ENCODE assay signal across 8 mouse cellular contexts in genomic region chr12:86641763-86642162, GRCm38 (mm10). TPM values are rescaled to one million over a fixed set of nuclear protein-coding genes. Genes with fewer than 3 reads are reported as not detected.
DNase-seq lines count a peak whose midpoint lies in the region; ATAC-seq and TF ChIP-seq lines count a peak whose summit lies in the region.
"Had no signal": no experiment of that assay in that cellular context is flagged by ENCODE, and none has a peak within 500 bp of the region (broad histone marks: within the 10 kb centered on the region; RNA-seq: fewer than 3 reads in every experiment).

No protein-coding gene starts in this region.

- peak; percentile 64 for TF ChIP-seq CTCF in intestine, postnatal 0 days (IDR thresholded peaks at IDR 0.05; ENCODE audit: low read depth)

- ATAC-seq in intestine, postnatal 0 days = no peak
- no peak for ATAC-seq in intestine, embryonic 15.5 days
- no peak for ATAC-seq in heart, embryonic 12.5 days (ENCODE audit: insufficient number of reproducible peaks, low FRiP score)

- no peak overlapping the region for H3K4me2 ChIP-seq in intestine, postnatal 0 days (replicated peaks; ENCODE audit: low read depth)
- no peak overlapping the region for H3K4me2 ChIP-seq in intestine, embryonic 15.5 days (replicated peaks)
- H3K4me2 ChIP-seq in heart, embryonic 12.5 days = no peak overlapping the region
- H3K4me2 ChIP-seq: hindbrain, embryonic 15.5 days had no signal

- no peaks in the 10 kb centered on the region for H3K9me3 ChIP-seq in intestine, postnatal 0 days (ENCODE audit: control insufficient read depth)
- H3K9me3 ChIP-seq in intestine, embryonic 15.5 days = no peaks in the 10 kb centered on the region
- no peaks in the 10 kb centered on the region for H3K9me3 ChIP-seq in heart, embryonic 12.5 days (replicated peaks)
- H3K9me3 ChIP-seq: hindbrain, embryonic 15.5 days had no signal

- H3K4me3 ChIP-seq in intestine, postnatal 0 days (ENCODE audit: low read depth, low read length) = no peak overlapping the region
- H3K4me3 ChIP-seq in intestine, embryonic 15.5 days (replicated peaks) = no peak overlapping the region
- no peak overlapping the region for H3K4me3 ChIP-seq in heart, embryonic 12.5 days
- H3K4me3 ChIP-seq: hindbrain, embryonic 15.5 days had no signal

- 47% methylated on average over 8 of the region's 8 CpGs for WGBS in intestine, postnatal 0 days
- WGBS in intestine, embryonic 15.5 days = 48% methylated on average over 8 of the region's 8 CpGs
- WGBS in heart, embryonic 12.5 days = 40% methylated on average over 8 of the region's 8 CpGs

- no peaks in the 10 kb centered on the region for H3K27me3 ChIP-seq in intestine, postnatal 0 days (replicated peaks; ENCODE audit: control insufficient read depth, insufficient read depth, low read length)
- H3K27me3 ChIP-seq in intestine, embryonic 15.5 days (replicated peaks) = no peaks in the 10 kb centered on the region
- no peaks in the 10 kb centered on the region for H3K27me3 ChIP-seq in heart, embryonic 12.5 days (replicated peaks)
- H3K27me3 ChIP-seq: hindbrain, embryonic 15.5 days had no signal

- no peaks in the 10 kb centered on the region for H3K4me1 ChIP-seq in intestine, postnatal 0 days (replicated peaks; ENCODE audit: control insufficient read depth, insufficient read depth, low read length)
- 0 out of 2 replicates have a peak, but pooled peaks cover 5% of the 10 kb centered on the region for H3K4me1 ChIP-seq in intestine, embryonic 15.5 days (replicated peaks)
- H3K4me1 ChIP-seq in heart, embryonic 12.5 days (replicated peaks) = peaks cover 12% of the 10 kb centered on the region

- no peaks in the 10 kb centered on the region for H3K36me3 ChIP-seq in intestine, postnatal 0 days (ENCODE audit: control insufficient read depth, insufficient read depth)
- H3K36me3 ChIP-seq in intestine, embryonic 15.5 days = no peaks in the 10 kb centered on the region
- no peaks in the 10 kb centered on the region for H3K36me3 ChIP-seq in heart, embryonic 12.5 days
- H3K36me3 ChIP-seq: hindbrain, embryonic 15.5 days had no signal

- DNase-seq in 3T3-L1 (ENCODE audit: low read depth, low spot score) (peak; percentile 37), A20 (ENCODE audit: low read depth, low spot score) (peak; percentile 11)
- peak; percentile 54 for DNase-seq in embryo, embryonic 10.5 days (ENCODE audit: low spot score)
- no peak for DNase-seq in ovary, postnatal 36 days (ENCODE audit: low spot score)

- H3K9ac ChIP-seq in intestine, postnatal 0 days (ENCODE audit: low read depth, low read length) = no peak overlapping the region
- H3K9ac ChIP-seq in intestine, embryonic 15.5 days = no peak overlapping the region
- no peak overlapping the region for H3K9ac ChIP-seq in heart, embryonic 12.5 days
- H3K9ac ChIP-seq: hindbrain, embryonic 15.5 days had no signal

- no peak overlapping the region for H3K27ac ChIP-seq in intestine, postnatal 0 days (ENCODE audit: low read depth, low read length)
- no peak overlapping the region for H3K27ac ChIP-seq in intestine, embryonic 15.5 days
- H3K27ac ChIP-seq in heart, embryonic 12.5 days (ENCODE audit: poor library complexity, severe bottlenecking) = no peak overlapping the region
- H3K27ac ChIP-seq: hindbrain, embryonic 15.5 days had no signal

RNA-seq across cellular contexts. Expression of gene Vash1, which starts 36.7 kb away (rescaled TPM):
- 4.1 and 5.4 TPM in 2 replicates for polyA plus RNA-seq in intestine, postnatal 0 days (2015; fragmentation: Nextera tagmentation; extraction: Ambion mirVana)
- 7.8 and 9.1 TPM in 2 replicates for polyA plus RNA-seq in intestine, embryonic 15.5 days (2015; fragmentation: Nextera tagmentation; extraction: Ambion mirVana)
- polyA plus RNA-seq in heart, embryonic 12.5 days (2016; fragmentation: Nextera tagmentation; extraction: Ambion mirVana) = 10.5 and 11.6 TPM in 2 replicates
